Mouse (Mus musculus): ENCODE measurements around the gene Sap18. TPM values are rescaled to one million over a fixed set of nuclear protein-coding genes. Genes with fewer than 3 reads are reported as not detected.
"Not testable (repeated sequence)": the region's sequence is repeated elsewhere in the genome, so short reads cannot be mapped to it uniquely, and the experiment has no call there.

The Sap18 gene
- 10 to 100 TPM; 61.1 to 70.6 TPM for total RNA-seq (2021)
- long read RNA-seq, experiment 1, full-length matches to known transcripts: 55 of 59 reads
- long read RNA-seq, experiment 1, partial matches to known transcripts: 0 of 59 reads
- long read RNA-seq, experiment 1, other reads (novel, unspliced or antisense): 4 of 59 reads
- long read RNA-seq, experiment 2, full-length matches to known transcripts: 52 of 64 reads
- long read RNA-seq, experiment 2, partial matches to known transcripts: 5 of 64 reads
- long read RNA-seq, experiment 2, other reads (novel, unspliced or antisense): 7 of 64 reads

- peak; percentile 96 for DNase-seq
- intact Hi-C loops (cut with DNase I): loop anchor here (2.0 to 5.0 kb wide), 4 partner anchors 29 to 116 kb away; partner anchors contain the start of genes Mrpl57 and Ska3
These were observed at the start of gene Sap18 for GRCm38 (mm10) chr14:57797991-57798931. TSS of gene Sap18 (plus strand) at chr14:57798180.

GRCm38 (mm10) chr14:57749501-57749900 lies 48.5 kb upstream of the Sap18 start:
- intact Hi-C loops (cut with DNase I): loop anchor here (5.0 kb wide), 2 partner anchors 138 to 1053 kb away; no protein-coding TSS in a partner anchor
- DNase-seq: no peak

GRCm38 (mm10) chr14:57751006-57751405 lies 47.0 kb upstream of the Sap18 start:
- intact Hi-C loops (cut with DNase I); DNase-seq: not testable (repeated sequence)

GRCm38 (mm10) chr14:57753351-57753992 lies 44.5 kb upstream of the Sap18 start:
- no peak for DNase-seq

GRCm38 (mm10) chr14:57755661-57756060 lies 42.3 kb upstream of the Sap18 start:
- intact Hi-C loops (cut with DNase I): no loop called here
- no peak for DNase-seq

More at GRCm38 (mm10) chr14:57753351-57753992, 44.5 kb upstream of the Sap18 start:
- intact Hi-C loops (cut with DNase I): no loop called here

- DNase-seq: no peak
- intact Hi-C loops (cut with DNase I): no loop called here
These were observed 41.9 kb upstream of the Sap18 start for GRCm38 (mm10) chr14:57756094-57756493.

- DNase-seq: no peak
- intact Hi-C loops (cut with DNase I): no loop called here
These were observed 39.7 kb upstream of the Sap18 start, which contains the start of gene Lats2 for GRCm38 (mm10) chr14:57758237-57758636. TSS of gene Lats2 (minus strand) at chr14:57758388.

- intact Hi-C loops (cut with DNase I): no loop called here
- DNase-seq: no peak
These were observed 37.2 kb upstream of the Sap18 start for GRCm38 (mm10) chr14:57760447-57761412.

- no peak for DNase-seq
- intact Hi-C loops (cut with DNase I): no loop called here
These were observed 28.9 kb upstream of the Sap18 start for GRCm38 (mm10) chr14:57769102-57769501.

- intact Hi-C loops (cut with DNase I): no loop called here
- DNase-seq: no peak
These were observed 25.7 kb upstream of the Sap18 start for GRCm38 (mm10) chr14:57772157-57772815.

GRCm38 (mm10) chr14:57787406-57787805 lies 10.6 kb upstream of the Sap18 start:
- intact Hi-C loops (cut with DNase I): no loop called here
- DNase-seq: no peak

GRCm38 (mm10) chr14:57789311-57789710 lies 8.7 kb upstream of the Sap18 start:
- no peak for DNase-seq
- intact Hi-C loops (cut with DNase I): no loop called here

GRCm38 (mm10) chr14:57789759-57790158 lies 8.2 kb upstream of the Sap18 start:
- intact Hi-C loops (cut with DNase I): no loop called here
- no peak for DNase-seq

GRCm38 (mm10) chr14:57791171-57791570 lies 6.8 kb upstream of the Sap18 start:
- intact Hi-C loops (cut with DNase I): no loop called here
- DNase-seq: no peak

GRCm38 (mm10) chr14:57797551-57797950 lies 429 bp upstream of the Sap18 start:
- intact Hi-C loops (cut with DNase I): loop anchor here (5.0 kb wide), 2 partner anchors 90 to 115 kb away; no protein-coding TSS in a partner anchor
- peak in 1 of 2 experiments; percentile 1 for DNase-seq

- no peak for DNase-seq
- intact Hi-C loops (cut with DNase I): no loop called here
These were observed 5.8 kb downstream of the Sap18 start for GRCm38 (mm10) chr14:57803731-57804130.

GRCm38 (mm10) chr14:57808558-57808957 lies 10.6 kb downstream of the Sap18 start:
- DNase-seq: peak in 1 of 2 experiments; percentile 18
- intact Hi-C loops (cut with DNase I): no loop called here

- intact Hi-C loops (cut with DNase I): no loop called here
- DNase-seq: no peak
These were observed 12.9 kb downstream of the Sap18 start for GRCm38 (mm10) chr14:57810886-57811285.

- intact Hi-C loops (cut with DNase I): no loop called here
- DNase-seq: no peak
These were observed 13.9 kb downstream of the Sap18 start for GRCm38 (mm10) chr14:57811844-57812243.
